Mouse (Mus musculus) embryonic facial prominence, embryonic 10.5 days (tissue): ENCODE data around the gene Rnf32. TPM values are rescaled to one million over a fixed set of nuclear protein-coding genes. Genes with fewer than 3 reads are reported as not detected.

Experiments
- DNase-seq: peaks from one replicate; pipeline ENCODE4 v3.0.0-alpha.2; 2017; ENCODE audit warnings: low spot score
- H3K27ac ChIP-seq: fragments of 300-500 bp; sonication (generic); replicated peaks from 2 replicates; pipeline ENCODE4 v1.5.1; 2016; ENCODE audit warnings: mild to moderate bottlenecking
- H3K27me3 ChIP-seq: fragments of 300-500 bp; sonication (generic); replicated peaks from 2 replicates; pipeline ENCODE4 v1.6.1; 2016; ENCODE audit warnings: low read depth, mild to moderate bottlenecking; ENCODE audit not compliant: poor library complexity, severe bottlenecking
- H3K36me3 ChIP-seq: fragments of 300-500 bp; sonication (generic); replicated peaks from 2 replicates; pipeline ENCODE4 v1.6.1; 2016; ENCODE audit warnings: mild to moderate bottlenecking, moderate library complexity
- H3K4me1 ChIP-seq: fragments of 300-500 bp; sonication (generic); 2 replicates; pipeline ENCODE4 v1.6.1; 2016
- H3K4me3 ChIP-seq: fragments of 300-500 bp; sonication (generic); 2 replicates; pipeline ENCODE4 v1.5.1; 2016; ENCODE audit warnings: mild to moderate bottlenecking, moderate library complexity
- H3K9me3 ChIP-seq: fragments of 300-500 bp; sonication (generic); 2 replicates; pipeline ENCODE4 v1.6.1; 2016; ENCODE audit warnings: mild to moderate bottlenecking
- WGBS: fragments of 180-500 bp; shearing (Covaris S2); methylation state at CpG from one replicate; pipeline ENCODE4 v1.1.7; 2016; 5-methylcytosine and 5-hydroxymethylcytosine counted together
- polyA plus RNA-seq: library from polyadenylated mRNA; unstranded; fragments of >200 nt; fragmentation: Nextera tagmentation; extraction: Ambion mirVana; gene quantifications from 2 replicates; pipeline ENCODE4 v1.2.1, GENCODE M21; 2016

Gene Rnf32
- polyA plus RNA-seq, 1 experiment from 2014 or later, result 4.7 TPM

DNA sequence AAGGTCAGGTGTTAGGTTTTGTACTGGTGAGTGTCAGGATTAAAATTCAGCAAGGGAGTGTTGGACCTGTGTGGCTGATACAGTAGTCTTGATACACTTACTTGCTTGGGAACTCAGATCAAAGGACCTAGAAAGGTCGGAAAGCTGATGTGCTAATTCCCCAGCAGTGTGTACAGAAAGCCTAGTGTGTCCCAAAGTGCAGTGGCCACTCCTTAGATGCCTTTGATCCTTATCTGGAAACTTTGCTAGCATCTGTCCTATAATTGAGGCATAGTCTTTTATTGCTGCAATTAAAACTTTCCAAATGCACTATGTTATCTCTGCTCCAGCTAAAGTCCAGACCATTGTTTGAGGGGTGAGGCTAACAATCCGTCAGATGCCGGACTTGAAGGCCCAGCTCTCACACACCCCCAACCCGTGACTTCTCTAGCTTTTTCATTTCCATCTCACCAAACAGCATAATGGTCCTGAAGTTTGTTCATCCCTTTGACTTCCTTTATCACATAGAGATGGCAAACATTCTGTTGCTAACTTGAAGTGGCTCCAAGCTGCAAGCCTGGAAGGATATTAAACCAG, 16.3 kb downstream of the Rnf32 start:
- Histone ChIP-seq H3K27me3 (no peaks in the 10 kb centered on the region), H3K9me3 (no peaks in the 10 kb centered on the region), H3K36me3 (no peaks in the 10 kb centered on the region), H3K4me1 (no peaks in the 10 kb centered on the region), H3K27ac (no peak overlapping the region), H3K4me3 (no peak overlapping the region)
- DNase-seq, result no peak
- WGBS, result 71% methylated on average over 4 of the region's 4 CpGs

DNA sequence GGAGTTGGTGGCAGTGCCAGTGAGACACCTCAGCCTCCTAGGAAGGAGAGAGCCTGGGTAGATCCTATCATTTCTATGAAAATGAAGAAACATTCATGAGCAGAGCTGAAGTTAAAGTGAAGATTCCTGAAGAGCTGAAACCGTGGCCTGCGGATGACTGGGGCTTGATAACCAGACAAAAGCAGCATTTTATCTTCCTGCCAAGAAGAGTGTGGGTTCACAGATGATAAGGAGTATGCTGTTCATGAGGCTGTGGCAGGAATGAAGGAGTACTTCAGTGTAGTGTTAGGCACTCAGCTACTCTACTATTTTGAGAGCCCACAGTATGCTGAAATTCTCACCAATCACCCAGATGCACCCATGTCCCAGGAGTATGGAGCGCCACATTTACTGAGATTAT, 22.2 kb downstream of the Rnf32 start:
- no peak for DNase-seq
- no peaks in the 10 kb centered on the region for H3K9me3 ChIP-seq
- no peak overlapping the region for H3K4me3 ChIP-seq
- 85% methylated on average over 3 of the region's 3 CpGs for WGBS
- no peaks in the 10 kb centered on the region for H3K36me3 ChIP-seq
- H3K27me3 ChIP-seq, result no peaks in the 10 kb centered on the region
- no peaks in the 10 kb centered on the region for H3K4me1 ChIP-seq
- no peak overlapping the region for H3K27ac ChIP-seq

DNA sequence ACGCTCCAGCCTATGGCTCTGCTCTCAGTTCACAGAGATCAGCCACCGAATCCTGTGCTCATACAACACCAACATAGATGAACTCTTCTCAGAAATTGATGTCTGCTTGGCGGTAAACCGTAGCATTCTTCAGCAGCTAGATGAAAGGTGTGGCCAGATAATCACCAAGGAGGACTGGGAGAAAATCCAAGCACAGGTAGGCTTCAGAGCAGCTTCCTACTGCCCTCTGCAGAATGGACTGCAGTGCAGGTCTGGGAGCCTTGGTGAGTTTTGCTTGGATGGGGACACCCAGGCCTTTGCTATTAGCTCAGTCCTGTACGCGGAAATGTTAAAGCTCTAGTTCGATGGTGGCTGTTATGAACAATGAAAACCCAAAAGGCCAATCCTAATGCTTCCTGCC, 28.3 kb downstream of the Rnf32 start:
- no peaks in the 10 kb centered on the region for H3K4me1 ChIP-seq
- H3K27ac ChIP-seq, result no peak overlapping the region
- no peak overlapping the region for H3K4me3 ChIP-seq
- H3K9me3 ChIP-seq, result no peaks in the 10 kb centered on the region
- WGBS, result 94% methylated on average over 7 of the region's 7 CpGs
- H3K36me3 ChIP-seq, result no peaks in the 10 kb centered on the region
- H3K27me3 ChIP-seq, result no peaks in the 10 kb centered on the region
- DNase-seq, result no peak

DNA sequence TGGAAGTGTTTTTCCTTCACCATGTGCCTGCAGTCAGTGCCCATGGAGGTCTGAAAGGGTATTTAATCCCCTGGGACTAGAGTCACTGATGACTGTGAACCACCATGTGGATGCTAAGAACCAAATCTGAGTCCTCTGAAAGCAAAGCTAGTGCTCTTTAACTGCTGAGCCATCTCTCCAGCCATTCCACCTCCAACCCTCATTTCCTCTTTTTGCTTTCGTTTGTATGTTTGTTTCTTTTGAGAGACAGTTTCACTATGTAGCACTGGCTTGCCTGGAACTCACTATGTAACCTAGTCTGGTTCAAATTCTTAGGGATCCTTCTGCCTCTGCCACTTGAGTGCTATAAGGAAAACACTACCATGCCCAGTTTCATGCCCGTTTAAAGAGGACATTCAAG, 34.7 kb downstream of the Rnf32 start:
- Histone ChIP-seq H3K4me3 (no peak overlapping the region), H3K27ac (no peak overlapping the region), H3K27me3 (no peaks in the 10 kb centered on the region), H3K36me3 (no peaks in the 10 kb centered on the region), H3K9me3 (no peaks in the 10 kb centered on the region), H3K4me1 (no peaks in the 10 kb centered on the region)
- WGBS, result 76% methylated on average over 2 of the region's 2 CpGs
- DNase-seq, result no peak

DNA sequence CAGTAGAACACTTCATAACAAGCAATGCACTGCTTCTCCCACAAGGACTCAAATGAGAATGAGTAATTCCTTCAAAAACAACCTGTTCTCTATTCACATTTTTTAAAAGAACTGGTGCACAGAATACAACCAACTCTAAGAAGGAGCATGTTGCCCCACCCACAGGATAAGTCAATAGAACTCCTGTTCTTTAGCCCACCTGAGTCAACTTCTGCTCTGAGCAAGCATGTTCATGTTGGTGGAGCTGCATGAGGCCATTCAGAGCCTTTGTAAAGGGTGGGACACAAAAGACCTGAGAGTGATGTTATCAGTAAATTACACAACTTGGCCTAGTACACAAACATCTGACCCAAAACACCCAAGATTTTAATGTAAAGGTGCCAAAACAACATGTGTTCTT, 42.6 kb downstream of the Rnf32 start:
- no peak for DNase-seq
- Histone ChIP-seq H3K9me3 (no peaks in the 10 kb centered on the region), H3K36me3 (no peaks in the 10 kb centered on the region), H3K4me3 (no peak overlapping the region), H3K27me3 (no peaks in the 10 kb centered on the region), H3K4me1 (no peaks in the 10 kb centered on the region), H3K27ac (no peak overlapping the region)

DNA sequence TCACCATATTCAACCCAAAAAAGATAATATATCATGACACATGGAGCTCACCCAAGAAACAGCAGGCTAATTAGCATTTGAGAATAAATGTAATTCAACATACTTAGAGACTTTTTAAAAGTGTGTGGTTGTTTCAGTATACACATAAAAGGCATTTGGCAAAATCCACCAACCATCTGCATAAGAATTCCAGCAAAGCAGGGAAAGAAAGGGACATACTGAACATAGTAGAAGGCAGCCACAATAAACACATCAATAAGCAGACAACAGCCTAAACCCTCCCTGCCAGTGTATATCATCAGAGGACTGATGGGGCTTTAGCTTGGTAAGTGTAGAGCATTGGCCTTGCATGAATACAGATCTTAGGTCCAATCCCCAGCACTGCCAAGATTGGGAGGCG, 49.0 kb downstream of the Rnf32 start:
- H3K9me3 ChIP-seq, result no peaks in the 10 kb centered on the region
- H3K27ac ChIP-seq, result no peak overlapping the region
- 50% methylated on average over 1 of the region's 1 CpGs for WGBS
- H3K27me3 ChIP-seq, result no peaks in the 10 kb centered on the region
- DNase-seq, result no peak
- H3K36me3 ChIP-seq, result no peaks in the 10 kb centered on the region
- H3K4me3 ChIP-seq, result no peak overlapping the region
- no peaks in the 10 kb centered on the region for H3K4me1 ChIP-seq

DNA sequence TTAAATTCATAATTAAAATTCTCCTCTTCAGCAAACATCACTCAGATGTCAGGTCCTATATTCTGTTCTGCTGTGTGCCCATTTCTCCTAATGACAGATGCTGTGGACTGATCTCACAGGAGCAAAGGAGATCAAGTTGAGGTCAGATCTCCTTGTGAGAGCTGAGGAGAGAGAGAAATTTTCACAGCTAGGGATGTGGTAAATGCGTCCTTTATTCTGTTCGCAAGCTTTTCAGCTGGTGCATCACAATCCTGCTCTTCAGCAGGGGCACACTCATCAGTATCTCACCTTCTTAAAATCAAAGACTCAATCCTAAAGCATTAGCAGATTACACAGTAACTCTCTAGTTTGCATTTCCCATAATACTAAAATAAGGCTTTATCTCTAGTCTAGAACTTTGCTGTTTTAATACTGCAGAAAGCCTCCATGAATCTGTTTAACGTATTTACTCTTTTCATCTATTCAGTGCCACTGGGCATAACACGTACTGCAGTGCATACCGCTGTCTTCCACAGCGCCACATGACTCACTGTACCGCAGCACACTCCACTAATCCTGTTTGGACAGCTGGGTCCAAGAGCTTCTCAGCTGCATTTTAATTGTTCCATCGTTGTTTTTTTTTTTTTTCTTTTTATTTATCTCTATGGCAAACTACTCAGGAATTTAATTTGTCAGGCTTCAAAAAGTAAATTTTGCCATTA, 55.2 kb downstream of the Rnf32 start:
- 61% methylated on average over 8 of the region's 8 CpGs for WGBS
- Histone ChIP-seq H3K9me3 (no peaks in the 10 kb centered on the region), H3K27me3 (no peaks in the 10 kb centered on the region), H3K4me1 (0 out of 2 replicates have a peak, but pooled peaks cover 4% of the 10 kb centered on the region), H3K36me3 (no peaks in the 10 kb centered on the region), H3K27ac (no peak overlapping the region), H3K4me3 (no peak overlapping the region)
- no peak for DNase-seq

DNA sequence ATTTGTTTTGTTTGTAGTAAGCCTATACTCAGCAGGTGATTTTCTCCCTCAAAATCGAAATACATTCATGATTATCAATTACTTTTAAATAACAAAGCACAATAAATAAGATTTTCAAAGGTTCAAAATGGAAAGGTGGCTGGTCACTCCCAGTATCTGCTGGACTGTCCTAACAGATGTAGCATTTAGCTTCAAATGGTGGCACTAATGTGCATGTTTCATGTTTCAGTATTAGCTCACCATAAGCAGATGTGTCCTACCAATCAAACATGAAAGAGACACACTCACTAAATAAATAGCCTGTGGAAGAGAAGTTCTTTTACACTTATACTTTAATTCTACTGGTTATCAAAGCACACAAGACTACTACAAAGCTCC, 55.7 kb downstream of the Rnf32 start:
- 0 out of 2 replicates have a peak, but pooled peaks cover 4% of the 10 kb centered on the region for H3K4me1 ChIP-seq

DNA sequence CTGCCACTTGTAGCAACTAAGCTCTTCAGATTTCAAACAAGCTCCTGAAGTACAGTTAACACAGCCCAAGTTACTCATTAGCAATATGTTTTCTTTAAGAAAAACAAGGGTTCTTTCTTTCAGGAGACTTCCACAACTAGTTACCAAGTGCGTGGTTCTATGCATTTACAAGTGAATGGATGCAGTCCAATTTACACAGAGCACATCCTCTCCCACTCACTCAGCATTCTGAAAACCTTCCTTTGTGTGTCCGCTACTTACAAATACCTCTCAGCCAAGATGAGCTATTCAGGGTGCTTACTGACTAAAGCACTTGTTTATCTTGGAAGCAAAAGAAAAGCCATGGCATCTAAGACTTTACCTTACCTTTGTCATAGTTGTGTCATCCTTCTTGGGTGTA, 58.1 kb downstream of the Rnf32 start:
- Histone ChIP-seq H3K4me1 (0 out of 2 replicates have a peak, but pooled peaks cover 4% of the 10 kb centered on the region), H3K27me3 (no peaks in the 10 kb centered on the region), H3K36me3 (no peaks in the 10 kb centered on the region), H3K27ac (no peak overlapping the region), H3K9me3 (no peaks in the 10 kb centered on the region), H3K4me3 (no peak overlapping the region)
- DNase-seq, result no peak
- WGBS, result 41% methylated on average over 2 of the region's 2 CpGs

More for the DNA sequence above, 55.7 kb downstream of the Rnf32 start:
- H3K27ac ChIP-seq, result no peak overlapping the region
- no peak for DNase-seq
- H3K9me3 ChIP-seq, result no peaks in the 10 kb centered on the region
- H3K36me3 ChIP-seq, result no peaks in the 10 kb centered on the region
- 81% methylated on average over 1 of the region's 1 CpGs for WGBS
- no peaks in the 10 kb centered on the region for H3K27me3 ChIP-seq
- no peak overlapping the region for H3K4me3 ChIP-seq

DNA sequence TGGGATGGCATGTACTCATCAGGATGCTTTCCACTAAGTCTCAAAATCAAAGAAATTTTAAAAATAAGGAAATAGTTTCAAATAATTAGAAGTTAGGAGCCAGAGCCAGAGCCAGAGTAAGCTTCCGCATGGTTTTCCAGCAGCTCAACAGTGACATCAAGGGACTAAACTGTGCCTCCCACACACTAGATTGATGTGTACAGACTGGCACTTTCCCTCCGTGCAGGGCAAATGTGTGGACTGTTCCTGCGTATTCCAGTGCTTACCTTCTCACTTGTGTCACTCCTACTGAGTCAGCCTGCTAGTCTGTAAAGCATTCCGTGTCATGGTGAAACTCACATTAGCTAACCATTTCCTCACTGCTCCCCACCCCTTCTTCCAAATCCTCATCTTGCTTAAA, 75.1 kb downstream of the Rnf32 start:
- Histone ChIP-seq H3K4me3 (no peak overlapping the region), H3K36me3 (no peaks in the 10 kb centered on the region), H3K27ac (no peak overlapping the region), H3K27me3 (no peaks in the 10 kb centered on the region), H3K4me1 (no peaks in the 10 kb centered on the region), H3K9me3 (no peaks in the 10 kb centered on the region)
- no peak for DNase-seq
- WGBS, result 68% methylated on average over 4 of the region's 4 CpGs

DNA sequence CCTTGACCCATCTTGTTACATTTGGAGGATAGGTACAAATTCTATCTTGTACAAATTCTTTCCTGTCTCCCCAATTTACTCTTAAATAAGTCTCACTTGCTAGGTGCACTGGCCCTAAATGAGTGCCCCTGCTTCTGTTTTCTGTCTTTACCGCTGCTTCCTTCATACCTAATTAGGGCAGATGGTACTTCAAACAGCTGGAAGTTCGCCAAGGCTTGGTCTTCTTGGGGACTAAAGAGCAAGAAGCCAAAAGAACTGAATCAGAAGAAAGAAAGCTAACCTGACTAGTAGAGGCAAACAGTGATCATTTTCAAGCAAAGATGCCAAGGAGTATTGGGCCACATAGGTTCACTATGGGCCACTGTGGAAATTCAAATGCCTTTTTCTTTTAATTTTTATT, 77.6 kb downstream of the Rnf32 start:
- DNase-seq, result no peak
- Histone ChIP-seq H3K36me3 (no peaks in the 10 kb centered on the region), H3K27ac (no peak overlapping the region), H3K4me3 (no peak overlapping the region), H3K27me3 (no peaks in the 10 kb centered on the region), H3K4me1 (no peaks in the 10 kb centered on the region), H3K9me3 (no peaks in the 10 kb centered on the region)
- 83% methylated on average over 2 of the region's 2 CpGs for WGBS

DNA sequence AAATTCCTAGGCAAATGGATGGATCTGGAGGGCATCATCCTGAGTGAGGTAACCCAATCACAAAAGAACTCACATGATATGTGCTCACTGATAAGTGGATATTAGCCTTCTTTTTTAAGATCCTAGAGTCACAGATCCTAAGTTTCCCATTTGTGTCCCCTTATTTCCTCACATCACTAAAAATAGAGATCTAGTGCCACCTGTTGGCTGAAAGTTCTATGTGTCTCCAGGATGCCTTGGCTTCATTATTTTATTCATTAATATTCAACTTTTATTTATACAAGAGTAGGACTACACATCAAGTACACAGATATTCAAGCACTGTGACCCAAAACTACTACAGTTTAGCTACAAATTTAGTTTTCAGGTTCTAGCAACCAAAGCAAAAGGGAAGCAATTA, 79.0 kb downstream of the Rnf32 start:
- no peak overlapping the region for H3K27ac ChIP-seq
- H3K36me3 ChIP-seq, result no peaks in the 10 kb centered on the region
- H3K9me3 ChIP-seq, result no peaks in the 10 kb centered on the region
- H3K27me3 ChIP-seq, result no peaks in the 10 kb centered on the region
- DNase-seq, result no peak
- H3K4me1 ChIP-seq, result no peaks in the 10 kb centered on the region
- H3K4me3 ChIP-seq, result no peak overlapping the region
